Mouse (Mus musculus): ENCODE measurements around the gene Fam171a1.
"Not testable (repeated sequence)": the region's sequence is repeated elsewhere in the genome, so short reads cannot be mapped to it uniquely, and the experiment has no call there.

Gene Fam171a1

DNA sequence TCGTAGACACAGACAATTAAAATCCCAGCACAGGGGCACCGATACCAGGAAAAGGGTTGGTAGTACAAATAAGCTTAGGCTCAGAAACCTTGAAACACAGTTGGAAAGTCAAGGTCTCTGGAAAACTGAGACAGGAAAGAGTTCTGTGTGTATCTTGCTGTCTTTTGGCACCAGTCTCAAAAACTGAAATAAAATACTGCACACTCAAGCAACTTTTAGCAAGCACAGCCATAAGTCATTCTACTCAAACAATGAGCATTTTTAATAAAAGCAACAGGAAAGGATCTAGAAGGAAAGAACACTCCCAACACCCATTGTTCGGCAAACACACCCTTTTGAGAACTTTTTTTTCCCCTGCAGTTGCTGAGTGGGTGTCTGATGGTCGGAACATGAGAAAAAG lies at the start of gene Fam171a1:
Gene Fam171a1, plus strand, starts transcription at position 359 of the 400 bp plus-strand sequence.
- DNase-seq, result no peak

DNA sequence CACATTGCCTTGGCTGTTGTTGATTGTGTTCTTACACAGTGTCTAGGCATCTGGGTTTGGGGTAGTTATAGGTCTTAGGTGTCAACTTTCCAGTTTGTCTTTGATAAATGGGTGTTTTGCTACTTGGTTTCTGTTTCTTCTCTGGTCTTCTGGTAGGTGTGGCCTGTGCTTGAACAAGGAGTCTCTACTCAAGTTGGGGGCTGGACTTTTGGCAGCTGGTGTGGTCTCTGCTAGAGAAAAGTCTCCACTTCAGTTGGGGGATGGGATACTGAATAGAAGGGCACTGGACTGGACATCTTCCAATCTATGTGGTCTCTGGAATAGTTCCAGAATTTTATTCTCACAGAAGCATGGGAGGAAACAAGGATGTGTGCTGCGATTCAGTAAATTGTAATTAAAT lies 44.9 kb upstream of the Fam171a1 start:
- no peak for DNase-seq

DNA sequence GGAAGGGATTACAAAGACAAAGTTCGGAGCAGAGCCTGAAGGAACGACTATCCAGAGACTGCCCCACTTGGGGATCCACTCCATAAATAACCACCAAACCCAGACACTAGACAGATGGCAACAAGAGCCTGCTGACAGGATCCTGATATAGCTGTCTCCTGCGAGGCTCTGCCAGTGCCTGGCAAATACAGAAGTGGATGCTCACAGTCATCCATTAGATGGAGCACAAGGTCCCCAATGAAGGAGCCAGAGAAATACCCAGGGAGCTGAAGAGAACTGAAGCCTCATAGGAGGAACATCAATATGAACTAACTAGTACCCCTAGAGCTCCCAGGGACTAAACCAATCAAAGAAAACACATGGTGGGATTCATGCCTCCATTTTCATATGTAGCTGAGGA lies 25.7 kb upstream of the Fam171a1 start:
- not testable (repeated sequence) for DNase-seq

DNA sequence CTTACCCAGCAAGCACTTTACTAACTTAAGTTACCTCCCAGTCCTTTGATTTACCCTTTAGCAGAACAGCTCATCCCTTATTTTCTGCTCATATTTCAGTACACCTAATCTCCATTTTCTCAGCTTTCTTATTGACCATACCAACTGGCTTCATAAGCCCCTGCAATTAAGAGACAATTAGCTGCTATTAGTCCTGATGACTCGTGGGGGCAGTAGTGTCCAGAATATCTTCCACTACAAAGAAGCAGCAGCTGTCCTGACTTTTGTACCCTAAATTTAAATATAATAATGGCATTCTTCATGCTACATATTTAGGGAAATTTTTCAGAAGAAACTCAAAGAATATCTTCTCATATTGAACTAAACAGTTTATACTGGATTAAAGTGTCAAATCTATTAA lies 24.8 kb upstream of the Fam171a1 start:
- no peak for DNase-seq

DNA sequence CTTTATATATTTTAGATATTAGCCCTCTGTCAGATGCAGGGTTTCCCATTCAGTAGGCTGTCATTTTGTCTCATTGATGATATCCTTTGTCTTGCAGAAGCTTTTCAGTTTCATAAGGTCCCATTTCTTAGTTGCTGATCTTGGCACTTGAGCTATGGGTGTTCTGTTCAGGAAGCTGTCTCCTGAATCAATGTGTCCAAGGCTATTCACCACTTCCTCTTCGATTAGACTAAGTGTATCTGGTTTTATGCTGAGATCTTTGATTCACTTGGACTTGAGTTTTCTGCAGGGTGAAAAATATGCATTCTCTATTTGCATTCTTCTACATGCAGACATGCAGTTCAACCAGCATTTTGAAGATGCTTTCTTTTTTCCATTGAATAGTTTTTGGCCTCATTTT lies 17.9 kb upstream of the Fam171a1 start:
- no peak for DNase-seq

DNA sequence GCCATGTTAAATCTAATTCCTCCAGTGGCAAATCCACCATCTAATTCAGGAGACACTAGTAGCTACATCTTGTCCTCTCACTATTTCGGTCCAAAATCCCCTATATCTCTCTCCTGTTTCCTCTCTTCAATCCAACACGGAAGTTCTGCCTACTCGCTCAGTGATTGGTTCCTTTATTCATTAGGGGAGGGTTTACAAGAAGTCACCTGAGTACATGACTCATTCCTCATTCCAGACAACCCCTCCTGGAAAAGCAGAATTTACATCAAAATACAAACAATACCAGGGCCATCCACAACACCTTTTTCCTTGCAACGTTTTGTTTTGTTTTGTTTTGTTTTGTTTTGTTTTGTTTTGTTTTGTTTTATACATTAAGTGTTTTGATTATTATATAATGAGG lies 14.1 kb upstream of the Fam171a1 start:
- no peak for DNase-seq

DNA sequence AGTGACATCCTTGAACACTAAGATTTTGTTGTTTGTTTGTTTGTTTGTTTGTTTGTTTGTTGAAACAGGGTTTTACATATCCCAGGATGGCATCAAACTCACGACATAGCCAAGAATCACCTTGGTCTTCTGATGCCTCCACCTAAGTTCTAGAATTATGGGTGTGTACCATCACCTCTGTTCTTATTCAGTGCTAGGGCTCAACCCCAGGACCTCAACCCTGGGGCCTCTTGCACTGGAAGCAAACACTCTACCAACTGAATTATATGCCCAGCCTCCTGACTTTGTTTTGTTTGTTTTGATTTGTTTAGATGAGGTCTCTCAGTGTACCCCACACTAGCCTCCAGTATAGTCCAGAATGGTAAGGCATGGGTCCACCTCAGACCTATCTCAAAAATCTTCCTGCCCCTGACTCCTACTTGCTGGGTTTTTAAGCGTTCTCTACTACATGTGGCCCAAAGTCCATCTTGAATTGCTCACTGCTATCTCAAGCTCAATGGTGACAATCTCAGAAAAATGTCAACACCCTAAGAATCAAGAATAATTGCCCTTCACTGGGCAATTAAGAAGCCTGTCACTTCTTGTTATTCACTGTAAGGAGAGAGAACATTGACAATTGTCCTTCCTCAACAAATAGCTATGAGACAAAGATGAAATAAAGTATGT lies 12.6 kb upstream of the Fam171a1 start:
- DNase-seq, result no peak

DNA sequence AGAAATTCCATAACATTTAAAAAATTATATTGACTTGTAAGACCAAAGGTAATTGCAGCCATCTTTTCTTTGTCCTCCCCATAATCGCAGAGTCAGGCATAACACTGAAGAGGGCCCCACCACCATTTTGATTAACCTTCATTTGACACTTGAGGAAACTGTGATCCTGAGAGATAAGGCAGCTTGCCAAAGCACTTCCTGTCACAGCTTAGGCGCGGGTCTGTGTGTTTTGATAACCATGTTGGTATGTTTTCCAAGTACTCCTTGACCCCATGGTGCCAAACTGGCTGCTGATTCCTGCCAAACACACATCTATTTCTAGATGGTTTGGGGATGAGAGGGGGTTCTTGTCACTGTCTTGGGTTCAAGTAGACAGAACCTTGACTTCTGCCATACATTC lies 11.7 kb upstream of the Fam171a1 start:
- no peak for DNase-seq

DNA sequence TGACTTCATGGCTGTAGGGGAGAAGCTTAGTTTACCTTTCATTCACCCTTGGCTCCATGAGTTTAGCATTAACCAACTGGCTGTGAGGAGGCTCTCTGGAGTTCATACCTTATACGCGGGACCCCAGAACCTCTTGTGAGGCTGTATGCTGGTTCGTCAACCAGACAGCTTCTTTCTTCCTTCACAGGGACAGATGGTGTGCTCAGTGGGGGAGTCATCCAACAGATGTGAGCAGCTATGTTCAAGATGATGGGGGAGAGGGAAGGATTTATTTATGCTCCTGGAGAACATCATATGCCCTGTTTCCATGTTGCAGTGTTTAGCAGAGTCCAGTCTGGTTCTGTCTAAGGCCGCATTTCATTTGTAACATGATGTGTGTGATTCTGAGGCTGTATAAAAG lies 6.6 kb upstream of the Fam171a1 start:
- DNase-seq, result no peak

DNA sequence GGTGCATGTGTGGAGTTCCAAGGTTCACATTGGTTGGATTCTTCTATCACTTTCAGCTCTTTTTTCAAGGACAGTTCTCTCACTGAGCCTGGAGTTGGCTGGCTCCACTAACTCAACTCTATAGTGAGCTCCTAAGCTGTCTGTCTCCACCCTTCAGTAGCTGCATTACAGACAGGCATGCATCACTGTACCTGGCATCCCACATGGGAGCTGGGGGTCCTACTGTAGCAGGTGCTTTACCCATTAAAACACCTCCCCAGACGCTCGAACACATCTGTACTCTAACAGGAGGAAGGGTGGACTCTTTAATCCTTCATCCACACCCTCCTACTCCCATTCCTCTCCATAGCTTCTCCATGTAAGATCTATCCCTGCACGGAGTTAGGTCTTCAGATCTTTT lies 5.6 kb upstream of the Fam171a1 start:
- DNase-seq, result no peak

DNA sequence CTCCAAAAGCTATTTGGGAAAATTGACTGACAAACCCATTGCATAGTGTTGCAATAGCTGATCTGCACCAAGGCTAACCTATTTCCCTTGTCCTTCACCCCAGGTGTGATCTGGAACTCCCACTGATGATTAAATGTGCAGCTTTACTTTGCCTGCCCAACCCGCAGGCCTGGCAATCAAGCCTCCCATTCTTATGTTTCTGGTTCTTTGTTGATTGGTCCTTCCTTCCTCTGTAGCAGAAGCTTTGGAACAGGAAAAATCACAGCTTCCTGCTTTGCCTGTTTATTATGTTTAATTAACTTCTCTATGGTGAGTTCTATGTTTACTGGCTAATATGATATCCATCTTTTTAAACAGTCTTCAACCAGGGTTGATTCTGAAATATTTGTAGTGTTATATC lies 5.2 kb upstream of the Fam171a1 start:
- no peak for DNase-seq

DNA sequence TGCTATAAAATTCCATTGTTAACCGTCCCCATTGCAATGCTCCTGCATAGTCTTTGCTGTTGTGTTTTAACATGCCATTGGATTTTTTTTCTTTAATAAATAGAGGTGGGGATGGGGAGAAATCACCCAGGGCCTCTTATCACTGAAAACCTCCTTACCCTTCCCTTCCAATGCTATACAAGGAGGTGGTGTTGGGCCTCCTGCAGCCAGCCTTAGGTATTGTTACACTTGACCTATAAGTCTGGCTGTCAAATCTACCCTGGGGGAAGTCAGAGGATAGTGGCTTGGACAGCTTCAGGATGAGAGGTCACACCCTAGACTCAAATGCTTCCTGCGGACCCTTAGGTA lies 3.8 kb downstream of the Fam171a1 start:
- DNase-seq, result no peak

DNA sequence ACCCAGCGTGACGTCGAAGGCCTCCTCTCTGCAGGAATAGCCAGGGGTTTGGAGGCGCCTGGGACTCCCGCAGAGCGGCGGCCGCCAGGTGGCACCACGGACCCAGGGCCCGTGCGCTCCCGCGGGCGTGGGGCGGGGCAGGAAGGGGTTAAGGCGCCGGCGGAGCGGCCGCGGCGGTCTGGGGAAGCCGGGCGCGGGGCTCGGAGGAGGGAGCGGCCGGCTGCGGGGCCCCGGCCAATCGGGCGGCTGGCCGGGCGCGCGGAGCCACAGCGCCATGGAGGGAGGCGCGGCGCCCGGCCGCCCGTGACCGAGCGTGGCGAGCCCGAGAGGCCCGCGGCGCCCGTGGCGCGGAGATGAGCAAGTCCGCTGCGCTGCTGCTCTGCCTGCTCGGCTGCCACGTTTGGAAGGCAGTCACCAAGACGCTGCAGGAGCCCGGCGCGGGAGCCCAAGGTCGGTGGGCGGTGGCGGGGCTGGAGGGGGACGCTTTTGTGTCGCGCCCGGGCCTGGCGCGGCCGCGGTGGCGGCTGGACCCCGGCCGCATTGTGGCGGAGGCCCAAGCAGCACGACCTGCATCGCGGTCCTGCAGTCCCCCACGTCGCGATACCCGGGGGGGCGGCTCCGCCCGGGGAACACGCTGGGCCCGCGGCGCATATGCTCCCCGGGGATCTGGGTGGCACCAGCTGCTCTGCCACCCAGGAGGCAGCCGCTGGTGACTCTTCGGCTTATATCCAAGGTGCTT lies 4.3 kb downstream of the Fam171a1 start:
- DNase-seq, result peak; percentile 83

DNA sequence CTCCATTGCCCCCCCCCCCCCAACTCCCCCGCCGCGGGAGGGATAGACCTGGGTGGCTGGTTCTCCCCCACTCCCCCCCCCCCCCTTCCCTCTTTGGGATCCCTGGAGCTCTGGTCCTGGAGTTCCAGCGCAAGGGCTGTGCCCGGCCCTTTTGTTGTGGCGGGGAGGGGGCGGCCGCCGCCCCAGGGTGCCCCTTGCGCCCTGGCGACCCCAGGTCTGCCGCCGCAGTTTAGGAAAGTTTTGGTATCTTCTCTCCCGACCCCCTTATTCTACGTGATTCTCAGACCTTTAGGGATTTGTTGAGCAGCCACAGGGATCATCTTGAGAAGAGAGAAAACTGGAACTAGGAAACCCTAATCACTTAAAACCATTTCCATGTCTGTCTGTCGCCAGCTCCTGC lies 4.9 kb downstream of the Fam171a1 start:
- DNase-seq, result peak; percentile 34

DNA sequence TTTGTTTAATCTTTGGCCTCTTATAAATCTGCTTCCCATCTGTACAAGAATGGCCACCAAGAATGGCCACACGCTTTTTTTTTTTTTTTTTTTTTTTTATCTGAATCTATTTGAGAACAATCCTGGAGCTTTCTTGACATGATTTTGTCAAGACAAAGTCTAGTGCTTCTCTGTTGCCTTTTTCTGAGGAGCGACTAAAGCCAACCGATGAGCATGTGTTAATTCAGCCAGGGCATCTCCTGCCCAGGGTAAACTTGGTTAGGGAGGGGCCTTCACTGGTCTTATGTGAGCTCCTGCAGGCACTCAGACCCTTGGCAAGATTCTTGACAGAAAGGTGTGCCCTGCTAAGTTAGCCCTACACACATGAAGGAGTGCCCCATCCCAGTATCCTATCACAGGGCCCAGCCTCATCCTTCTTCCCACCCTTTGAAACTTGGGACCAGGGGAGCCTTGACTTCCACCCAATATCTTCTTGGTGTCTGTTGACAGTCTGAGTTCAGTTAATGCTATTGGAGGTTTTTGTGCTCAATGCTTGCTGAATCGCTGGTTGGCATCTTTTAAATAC lies 5.4 kb downstream of the Fam171a1 start:
- peak; percentile 22 for DNase-seq

DNA sequence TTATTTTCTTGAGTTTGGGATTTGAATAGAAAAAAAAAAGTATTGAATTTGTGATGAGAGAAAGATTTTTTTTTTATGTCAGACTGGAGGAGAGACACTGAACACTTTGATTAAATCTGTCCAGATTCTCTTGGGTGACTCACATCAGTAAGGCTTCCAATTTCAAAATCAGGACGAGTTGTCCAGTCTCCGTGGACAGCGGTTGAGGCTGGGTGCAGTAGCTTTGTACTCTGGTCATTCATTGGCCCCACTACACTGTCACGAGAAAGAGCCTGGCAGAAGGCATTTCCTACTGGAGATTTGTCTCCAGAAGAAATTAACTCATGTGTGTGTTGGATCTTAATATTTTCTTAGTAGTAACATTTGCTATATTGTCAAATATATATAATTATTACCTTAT lies 8.5 kb downstream of the Fam171a1 start:
- DNase-seq, result no peak

DNA sequence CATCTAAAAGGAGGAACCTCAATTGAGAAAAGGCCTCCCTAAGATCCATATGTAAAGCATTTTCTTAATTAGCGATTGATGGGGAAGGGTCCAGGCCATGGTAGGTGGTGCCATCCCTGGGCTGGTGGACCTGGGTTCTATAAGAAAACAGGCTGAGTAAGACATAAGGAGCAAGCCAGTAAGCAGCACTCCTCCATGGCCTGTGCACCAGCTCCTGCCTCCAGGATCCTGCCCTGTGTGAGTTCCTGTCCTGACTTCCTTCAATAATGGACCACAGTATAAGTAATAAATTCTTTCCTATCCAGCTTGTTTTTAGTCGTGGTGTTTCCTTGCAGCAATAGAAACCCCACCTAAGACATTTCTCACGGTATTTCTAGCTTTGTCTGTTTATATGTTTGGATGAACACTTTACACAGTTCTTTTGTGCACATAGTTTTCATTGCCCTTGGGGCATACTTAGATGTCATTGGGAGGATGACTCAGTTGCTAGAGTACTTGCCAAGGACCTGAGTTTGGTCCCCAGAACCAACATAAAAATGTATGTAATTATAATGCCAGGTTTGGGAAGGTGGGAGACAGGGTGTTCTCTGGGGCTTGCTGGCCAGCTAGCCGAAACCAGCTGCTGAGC lies 13.3 kb downstream of the Fam171a1 start:
- DNase-seq, result no peak

DNA sequence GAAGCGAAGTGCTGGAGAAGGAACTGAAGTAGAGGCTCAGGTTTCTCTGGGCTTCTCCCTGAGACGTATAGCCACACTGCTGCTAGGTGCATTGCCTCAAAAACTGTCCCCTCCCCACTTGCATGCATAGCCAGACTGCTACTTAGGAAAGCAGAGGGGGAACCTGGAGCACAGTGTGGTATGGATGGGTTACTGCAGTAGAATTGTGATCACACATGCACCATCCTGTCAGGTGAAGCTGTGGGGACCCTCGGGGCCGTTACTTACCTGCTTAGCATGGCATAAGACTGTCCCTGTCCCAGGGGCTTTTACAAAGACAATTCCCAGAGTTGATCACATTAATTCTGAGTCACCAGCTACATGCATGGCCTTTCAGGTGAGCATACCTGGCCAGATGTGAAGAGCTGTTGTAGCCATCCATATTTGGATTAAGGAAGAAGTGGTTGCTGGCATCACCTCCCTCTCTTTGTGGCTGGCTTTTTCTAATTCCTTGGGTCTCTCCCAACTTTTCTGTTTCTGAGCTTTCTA lies 14.4 kb downstream of the Fam171a1 start:
- DNase-seq, result no peak

DNA sequence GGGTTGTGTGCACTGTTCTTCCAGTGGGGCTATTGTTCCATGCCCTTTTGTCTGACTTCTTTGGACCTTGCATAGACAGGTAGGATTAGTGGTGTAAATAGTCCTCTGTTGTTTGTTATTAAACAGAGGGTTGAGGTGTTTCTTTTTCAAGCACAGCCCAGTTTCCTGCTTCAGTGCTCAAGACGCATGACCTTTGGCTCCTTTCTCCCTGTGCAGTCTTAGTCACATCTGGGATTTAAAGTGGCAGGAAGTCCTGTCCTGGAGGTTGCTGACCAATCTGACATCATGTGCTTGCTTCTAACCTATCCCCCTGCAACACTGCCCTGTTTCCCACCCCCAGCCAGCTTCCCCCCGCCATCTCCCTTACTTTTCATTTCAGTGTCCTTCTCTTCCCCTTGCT lies 14.9 kb downstream of the Fam171a1 start:
- DNase-seq, result no peak

DNA sequence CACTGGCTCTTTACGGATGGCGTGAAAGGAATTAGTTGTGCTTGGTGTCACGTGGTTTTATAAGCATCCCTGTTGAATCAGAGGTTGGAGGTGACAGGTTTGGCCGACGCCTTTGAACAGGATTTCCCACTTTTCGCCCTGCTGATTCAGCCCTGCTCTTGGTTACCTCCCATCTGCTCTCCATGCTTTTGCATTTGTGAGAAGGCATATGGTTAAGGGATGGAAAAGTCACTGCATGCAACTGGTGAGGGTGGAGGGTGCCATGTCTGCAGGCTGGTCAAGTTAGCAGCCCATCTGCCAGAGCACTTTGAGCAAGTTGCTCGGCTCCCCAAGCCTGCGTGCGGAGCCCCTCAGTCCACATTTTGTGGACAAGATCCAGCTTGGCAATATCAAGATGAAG lies 18.4 kb downstream of the Fam171a1 start:
- peak; percentile 26 for DNase-seq

DNA sequence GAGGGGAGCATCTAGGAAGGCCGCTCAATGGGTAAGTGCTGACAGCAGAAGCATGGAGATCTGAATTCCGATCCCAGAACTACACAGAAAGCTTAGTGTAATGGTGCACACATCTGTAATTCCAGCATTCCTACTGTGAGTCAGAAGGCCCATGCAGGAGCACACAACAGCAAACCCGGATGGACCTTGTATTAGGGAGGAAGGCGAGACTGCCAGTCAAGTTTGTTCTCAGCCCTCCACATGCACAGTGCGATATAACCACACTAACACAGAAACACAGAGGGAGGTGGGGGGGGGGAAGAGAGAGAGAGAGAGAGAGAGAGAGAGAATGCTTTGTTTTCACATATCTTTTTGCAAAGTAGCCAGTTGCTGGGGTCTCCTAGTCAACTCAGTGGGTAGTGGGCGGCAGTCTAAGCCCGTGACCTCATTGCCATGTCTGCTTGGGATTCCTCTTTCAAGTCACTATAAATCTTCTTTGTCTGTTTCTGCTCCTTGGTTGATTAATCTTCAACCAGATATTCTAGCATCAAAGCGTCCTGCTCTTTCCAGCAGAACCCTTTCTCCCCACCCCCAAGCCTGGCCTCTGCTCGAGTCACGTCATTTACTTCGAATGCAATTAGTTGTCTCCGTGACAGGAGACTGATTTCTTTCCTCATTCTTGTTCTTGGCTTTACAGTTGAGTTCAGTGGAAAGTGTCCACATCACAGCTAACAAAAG lies 20.7 kb downstream of the Fam171a1 start:
- DNase-seq, result no peak

DNA sequence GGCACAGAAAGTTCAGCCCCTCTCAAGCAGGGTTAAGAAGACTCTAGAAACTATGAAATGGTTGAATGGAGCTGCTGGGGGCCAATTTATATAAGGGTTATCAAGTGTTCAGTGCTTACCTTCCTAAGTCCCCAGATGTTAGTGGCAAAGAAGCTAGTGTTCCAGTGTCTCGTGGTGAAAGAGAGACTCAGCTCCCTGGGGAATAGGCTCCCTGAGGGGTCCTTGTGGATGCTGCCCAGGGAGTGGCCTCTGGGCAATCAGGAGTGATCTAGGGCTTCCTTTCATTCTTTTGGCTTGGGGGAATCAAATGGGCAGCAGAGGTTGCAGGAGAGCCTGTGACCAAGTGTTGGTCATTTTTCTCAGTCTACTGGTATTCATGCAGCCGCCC lies 21.3 kb downstream of the Fam171a1 start:
- no peak for DNase-seq

DNA sequence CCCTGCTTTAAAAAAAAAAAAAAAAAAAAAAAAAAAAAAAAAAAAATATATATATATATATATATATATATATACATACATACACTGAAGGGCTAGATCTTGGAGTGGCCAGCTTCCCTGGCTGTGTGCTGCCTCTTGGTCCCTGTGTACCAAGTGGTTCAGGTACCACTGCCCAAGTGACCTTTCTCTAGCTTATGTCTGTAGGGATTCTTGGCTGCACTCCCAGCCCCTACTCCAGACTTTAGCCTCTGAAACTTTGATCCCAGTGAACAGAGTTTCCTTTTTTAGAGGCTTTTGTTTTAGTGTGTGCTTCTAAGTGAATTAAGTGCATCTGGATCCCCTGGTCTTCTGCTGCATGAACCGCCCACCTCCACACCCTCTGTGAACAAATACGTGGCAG lies 24.3 kb downstream of the Fam171a1 start:
- DNase-seq, result no peak
